Mouse (Mus musculus) ES-Bruce4 (cell line): ENCODE results near the gene Usp44. TPM values are rescaled to one million over a fixed set of nuclear protein-coding genes. Genes with fewer than 3 reads are reported as not detected.

ENCODE experiments used
- H3K27ac ChIP-seq: 2 replicates; pipeline ENCODE4 v1.5.1; 2012; ENCODE audit warnings: low read length, inconsistent platforms; ENCODE audit not compliant: insufficient read depth
- H3K27me3 ChIP-seq: 2 replicates; pipeline ENCODE4 v1.6.1; 2012; ENCODE audit warnings: mild to moderate bottlenecking, low read length, inconsistent platforms; ENCODE audit not compliant: control insufficient read depth, poor library complexity, insufficient read depth, severe bottlenecking
- H3K36me3 ChIP-seq: 2 replicates; pipeline ENCODE4 v1.6.1; 2012; ENCODE audit warnings: inconsistent platforms, mild to moderate bottlenecking, low read length, moderate library complexity; ENCODE audit not compliant: control insufficient read depth, poor library complexity, insufficient read depth, severe bottlenecking
- H3K4me1 ChIP-seq: one replicate; pipeline ENCODE4 v1.8.1; 2011; ENCODE audit warnings: low read length; ENCODE audit not compliant: control insufficient read depth, insufficient read depth
- H3K4me3 ChIP-seq: 2 replicates; pipeline ENCODE4 v1.5.1; 2011; ENCODE audit warnings: low read depth, mild to moderate bottlenecking, low read length
- H3K9ac ChIP-seq: 2 replicates; pipeline ENCODE4 v1.6.1; 2012; ENCODE audit warnings: low read depth, mild to moderate bottlenecking, inconsistent platforms; ENCODE audit not compliant: poor library complexity, severe bottlenecking
- H3K9me3 ChIP-seq: replicated peaks from 2 replicates; pipeline ENCODE4 v1.6.1; 2012; ENCODE audit warnings: mild to moderate bottlenecking, low read length, inconsistent platforms; ENCODE audit not compliant: control insufficient read depth, poor library complexity, insufficient read depth, severe bottlenecking
- CTCF ChIP-seq: IDR thresholded peaks from one replicate; pipeline ENCODE4 v1.8.1; 2011; ENCODE audit warnings: low read depth, low read length
- EP300 ChIP-seq: IDR thresholded peaks from 2 replicates; pipeline ENCODE4 v1.6.1; 2011; ENCODE audit warnings: low read depth, low read length; ENCODE audit not compliant: insufficient read depth
- POLR2A ChIP-seq: IDR thresholded peaks from one replicate; pipeline ENCODE4 v1.8.1; 2011; ENCODE audit warnings: low read length; ENCODE audit not compliant: insufficient read depth
- polyA plus RNA-seq: library from polyadenylated mRNA; stranded (reverse); fragments of >200 nt; gene quantifications from 2 replicates; pipeline ENCODE4 v1.2.4, GENCODE M21; 2011; ENCODE audit warnings: low read depth; ENCODE audit not compliant: missing spikeins, insufficient read depth, insufficient read length

The Usp44 gene
- polyA plus RNA-seq, 1 experiment, result 19.2 TPM

GRCm38 (mm10) chr10:93829898-93830831, 1.2 kb upstream of the Usp44 start:
- H3K4me1 ChIP-seq, result no peaks in the 10 kb centered on the region
- H3K9ac ChIP-seq, result no peak overlapping the region
- no peaks in the 10 kb centered on the region for H3K36me3 ChIP-seq
- TF ChIP-seq EP300, result no peak
- TF ChIP-seq POLR2A, result no peak
- TF ChIP-seq CTCF, result no peak
- H3K27me3 ChIP-seq, result peaks cover 10% of the 10 kb centered on the region
- no peak overlapping the region for H3K4me3 ChIP-seq
- H3K9me3 ChIP-seq, result no peaks in the 10 kb centered on the region
- no peak overlapping the region for H3K27ac ChIP-seq

- H3K27ac ChIP-seq, result peak overlapping the region; percentile 61; the same call in 1 of the 2 replicates
- TF ChIP-seq EP300 (no peak), CTCF (no peak), POLR2A (no peak)
- no peaks in the 10 kb centered on the region for H3K36me3 ChIP-seq
- peaks cover 10% of the 10 kb centered on the region for H3K27me3 ChIP-seq
- H3K9me3 ChIP-seq, result no peaks in the 10 kb centered on the region
- peak overlapping the region; percentile 56; the same call in 1 of the 2 replicates for H3K9ac ChIP-seq
- no peaks in the 10 kb centered on the region for H3K4me1 ChIP-seq
- H3K4me3 ChIP-seq, result peak overlapping the region; percentile 53
Measured at GRCm38 (mm10) chr10:93831730-93832574, 597 bp downstream of the Usp44 start.

- Histone ChIP-seq H3K36me3 (no peaks in the 10 kb centered on the region), H3K27ac (no peak overlapping the region), H3K4me3 (no peak overlapping the region), H3K9me3 (no peaks in the 10 kb centered on the region), H3K27me3 (peaks cover 10% of the 10 kb centered on the region), H3K9ac (no peak overlapping the region), H3K4me1 (no peaks in the 10 kb centered on the region)
- no peak for TF ChIP-seq POLR2A
Measured at GRCm38 (mm10) chr10:93832811-93833210, 1.5 kb downstream of the Usp44 start.

GRCm38 (mm10) chr10:93833370-93833698, 2.0 kb downstream of the Usp44 start:
- no peaks in the 10 kb centered on the region for H3K9me3 ChIP-seq
- peak overlapping the region; percentile 60 for H3K4me3 ChIP-seq
- H3K9ac ChIP-seq, result 0 out of 2 replicates have a peak overlapping the region, but pooled peaks have one; percentile 80
- TF ChIP-seq CTCF (no peak), EP300 (no peak), POLR2A (no peak)
- peaks cover 10% of the 10 kb centered on the region for H3K27me3 ChIP-seq
- H3K27ac ChIP-seq, result no peak overlapping the region
- H3K4me1 ChIP-seq, result no peaks in the 10 kb centered on the region
- H3K36me3 ChIP-seq, result no peaks in the 10 kb centered on the region

- peak overlapping the region; percentile 80 for H3K9ac ChIP-seq
- H3K4me1 ChIP-seq, result no peaks in the 10 kb centered on the region
- peaks cover 10% of the 10 kb centered on the region for H3K27me3 ChIP-seq
- TF ChIP-seq CTCF (no peak), POLR2A (peak; percentile 10), EP300 (no peak)
- no peak overlapping the region for H3K27ac ChIP-seq
- no peaks in the 10 kb centered on the region for H3K36me3 ChIP-seq
- peak overlapping the region; percentile 84 for H3K4me3 ChIP-seq
- no peaks in the 10 kb centered on the region for H3K9me3 ChIP-seq
Measured at GRCm38 (mm10) chr10:93833699-93834393, 2.5 kb downstream of the Usp44 start.
